Mouse (Mus musculus) myocyte (in vitro differentiated cells): ENCODE measurements around the gene P4htm. TPM values are rescaled to one million over a fixed set of nuclear protein-coding genes. Genes with fewer than 3 reads are reported as not detected.

Experiments
- H3K27me3 ChIP-seq: one replicate; pipeline ENCODE4 v1.6.1; 2011; ENCODE audit not compliant: control insufficient read depth, insufficient read depth, insufficient read length
- H3K36me3 ChIP-seq: one replicate; pipeline ENCODE4 v1.6.1; 2011; ENCODE audit not compliant: control insufficient read depth, insufficient read depth
- H3K4me2 ChIP-seq: one replicate; pipeline ENCODE4 v1.6.1; 2011; ENCODE audit warnings: low read depth, control low read depth
- H3K4me3 ChIP-seq: one replicate; pipeline ENCODE4 v1.5.1; 2011; ENCODE audit warnings: mild to moderate bottlenecking, control low read depth, moderate library complexity
- H3K79me2 ChIP-seq: one replicate; pipeline ENCODE4 v1.6.1; 2011; ENCODE audit not compliant: control insufficient read depth, insufficient read depth
- H3ac ChIP-seq: one replicate; pipeline ENCODE4 v1.6.1; 2011; ENCODE audit not compliant: control insufficient read depth, insufficient read length
- CEBPB ChIP-seq: IDR thresholded peaks from 2 replicates; pipeline ENCODE4 v1.6.1; 2011; ENCODE audit warnings: mild to moderate bottlenecking, moderate library complexity; ENCODE audit not compliant: poor library complexity, insufficient read depth, severe bottlenecking
- E2F4 ChIP-seq: IDR thresholded peaks from one replicate; pipeline ENCODE4 v1.6.1; 2011; ENCODE audit warnings: mild to moderate bottlenecking, control low read depth, moderate library complexity; ENCODE audit not compliant: insufficient read depth
- MAX ChIP-seq: IDR thresholded peaks from one replicate; pipeline ENCODE4 v1.6.1; 2011; ENCODE audit warnings: low read depth, mild to moderate bottlenecking, control low read depth
- MYOD1 ChIP-seq, 3 experiments: IDR thresholded peaks; one replicate each; pipeline ENCODE4 v1.6.1; 2011; ENCODE audit warnings: control low read depth in 2 of 3, low read depth in 2 of 3, mild to moderate bottlenecking in 2 of 3, moderate library complexity in 1 of 3; ENCODE audit not compliant: insufficient read length in 2 of 3, control insufficient read depth in 1 of 3
- MYOG ChIP-seq, 3 experiments: IDR thresholded peaks; one replicate each; pipeline ENCODE4 v1.6.1; 2011; ENCODE audit warnings: control low read depth in 2 of 3, low read depth in 2 of 3, mild to moderate bottlenecking in 2 of 3; ENCODE audit not compliant: insufficient read length in 2 of 3, control insufficient read depth in 1 of 3, insufficient read depth in 1 of 3
- POLR2A ChIP-seq: IDR thresholded peaks from one replicate; pipeline ENCODE4 v1.6.1; 2011; ENCODE audit warnings: low read depth, mild to moderate bottlenecking, control low read depth, moderate library complexity; ENCODE audit not compliant: insufficient read length
- POLR2AphosphoS2 ChIP-seq: IDR thresholded peaks from one replicate; pipeline ENCODE4 v1.6.1; 2011; ENCODE audit warnings: low read depth, control low read depth; ENCODE audit not compliant: insufficient read length
- REST ChIP-seq: IDR thresholded peaks from one replicate; pipeline ENCODE4 v1.6.1; 2011; ENCODE audit warnings: mild to moderate bottlenecking, control low read depth, moderate library complexity; ENCODE audit not compliant: insufficient read depth, insufficient read length
- SRF ChIP-seq: IDR thresholded peaks from one replicate; pipeline ENCODE4 v1.6.1; 2011; ENCODE audit warnings: low read depth; ENCODE audit not compliant: control insufficient read depth, insufficient read length
- TCF12 ChIP-seq: IDR thresholded peaks from one replicate; pipeline ENCODE4 v1.6.1; 2011; ENCODE audit warnings: mild to moderate bottlenecking, control low read depth; ENCODE audit not compliant: poor library complexity, insufficient read depth, severe bottlenecking
- TCF3 ChIP-seq: IDR thresholded peaks from one replicate; pipeline ENCODE4 v1.6.1; 2011; ENCODE audit warnings: low read depth, control low read depth; ENCODE audit not compliant: insufficient read length
- USF1 ChIP-seq: IDR thresholded peaks from one replicate; pipeline ENCODE4 v1.6.1; 2011; ENCODE audit warnings: low read depth, mild to moderate bottlenecking, control low read depth, moderate library complexity
- polyA plus RNA-seq: library from polyadenylated mRNA; unstranded; fragments of >200 nt; fragmentation: generic; extraction: Trizol; gene quantifications from one replicate; pipeline ENCODE4 v1.2.1, GENCODE M21; 2012; ENCODE audit warnings: missing spikeins

The P4htm gene
- 0.94 TPM for polyA plus RNA-seq

GRCm38 (mm10) chr9:108596998-108597764, at the start of gene P4htm:
P4htm (minus strand) TSS chr9:108597667.
- no peaks in the 10 kb centered on the region for H3K79me2 ChIP-seq
- TF ChIP-seq SRF, result no peak
- no peak for TF ChIP-seq REST
- peak; percentile 60 for TF ChIP-seq POLR2A
- no peak for TF ChIP-seq TCF3
- no peak for TF ChIP-seq TCF12
- H3K4me3 ChIP-seq, result peak within 1 kb of the TSS; percentile 15
- H3K4me2 ChIP-seq, result peak within 1 kb of the TSS; percentile 64
- peaks cover under 1% of the 10 kb centered on the region for H3K36me3 ChIP-seq
- no peaks in the 10 kb centered on the region for H3K27me3 ChIP-seq
- no peak within 1 kb of the TSS for H3ac ChIP-seq

- peaks cover 93% of the 10 kb centered on the region for H3K79me2 ChIP-seq
- no peak overlapping the region for H3K4me2 ChIP-seq
- no peak overlapping the region for H3K4me3 ChIP-seq
- no peak overlapping the region for H3ac ChIP-seq
- H3K27me3 ChIP-seq, result no peaks in the 10 kb centered on the region
- peaks cover 8% of the 10 kb centered on the region for H3K36me3 ChIP-seq
- TF ChIP-seq POLR2AphosphoS2 (no peak), MYOG (IDR thresholded peaks at IDR 0.05; ENCODE audit: control insufficient read depth in 1 of 3, insufficient read depth in 1 of 3, insufficient read length in 2 of 3, low read depth in 2 of 3) (no peak), TCF12 (no peak), REST (no peak), CEBPB (no peak), E2F4 (no peak), MAX (no peak), SRF (no peak), POLR2A (no peak), USF1 (no peak), TCF3 (no peak), MYOD1 (IDR thresholded peaks at IDR 0.05; ENCODE audit: control insufficient read depth in 1 of 3, insufficient read length in 2 of 3, low read depth in 2 of 3) (no peak)
Observed at GRCm38 (mm10) chr9:108639825-108640224, 42.4 kb upstream of the P4htm start.

- H3K79me2 ChIP-seq, result peaks cover 92% of the 10 kb centered on the region
- no peak overlapping the region for H3K4me3 ChIP-seq
- no peak overlapping the region for H3K4me2 ChIP-seq
- no peaks in the 10 kb centered on the region for H3K36me3 ChIP-seq
- TF ChIP-seq MAX (no peak), POLR2A (no peak), CEBPB (no peak), MYOG (IDR thresholded peaks at IDR 0.05; ENCODE audit: control insufficient read depth in 1 of 3, insufficient read depth in 1 of 3, insufficient read length in 2 of 3, low read depth in 2 of 3) (no peak), USF1 (no peak), TCF3 (no peak), MYOD1 (IDR thresholded peaks at IDR 0.05; ENCODE audit: control insufficient read depth in 1 of 3, insufficient read length in 2 of 3, low read depth in 2 of 3) (no peak), POLR2AphosphoS2 (no peak), E2F4 (no peak), REST (no peak), SRF (no peak), TCF12 (no peak)
- H3ac ChIP-seq, result no peak overlapping the region
- H3K27me3 ChIP-seq, result no peaks in the 10 kb centered on the region
Observed at GRCm38 (mm10) chr9:108635415-108635814, 37.9 kb upstream of the P4htm start.

GRCm38 (mm10) chr9:108633846-108634245, 36.4 kb upstream of the P4htm start:
- TF ChIP-seq MYOD1 (IDR thresholded peaks at IDR 0.05; ENCODE audit: control insufficient read depth in 1 of 3, insufficient read length in 2 of 3, low read depth in 2 of 3) (no peak), CEBPB (no peak), E2F4 (no peak), MAX (no peak), REST (no peak), POLR2A (no peak), TCF3 (no peak), POLR2AphosphoS2 (no peak), USF1 (no peak), SRF (no peak), TCF12 (no peak), MYOG (IDR thresholded peaks at IDR 0.05; ENCODE audit: control insufficient read depth in 1 of 3, insufficient read depth in 1 of 3, insufficient read length in 2 of 3, low read depth in 2 of 3) (no peak)
- peaks cover 3% of the 10 kb centered on the region for H3K36me3 ChIP-seq
- H3K4me3 ChIP-seq, result no peak overlapping the region
- H3K27me3 ChIP-seq, result no peaks in the 10 kb centered on the region
- H3ac ChIP-seq, result no peak overlapping the region
- H3K4me2 ChIP-seq, result no peak overlapping the region
- peaks cover 86% of the 10 kb centered on the region for H3K79me2 ChIP-seq
